Mouse (Mus musculus): ENCODE results near the gene Zfp618.

GRCm38 (mm10) chr4:62999321-62999720 is 33.9 kb downstream of the Zfp618 start:
- TF ChIP-seq CTCF (IDR thresholded peaks at IDR 0.05; ENCODE audit: low read depth, low read length): no peak
- TF ChIP-seq TAL1 (conservative IDR thresholded peaks at IDR 0.05; ENCODE audit: low read depth, low read length): no peak
- TF ChIP-seq GATA1 (IDR thresholded peaks at IDR 0.05; ENCODE audit: borderline replicate concordance, low read length): no peak
- no peak for TF ChIP-seq POLR2AphosphoS5 (IDR thresholded peaks at IDR 0.05; ENCODE audit: insufficient replicate concordance, low read depth, low read length)
- TF ChIP-seq GATA2 (IDR thresholded peaks at IDR 0.05; ENCODE audit: borderline replicate concordance, low read depth, low read length): no peak

Measured in G1E (cell line).